Mouse (Mus musculus) ES-CJ7 (cell line): ENCODE results near the gene Lyve1.
"Not testable (repeated sequence)": the region's sequence is repeated elsewhere in the genome, so short reads cannot be mapped to it uniquely, and the experiment has no call there.

ENCODE experiments used
- DNase-seq: peaks from one replicate; pipeline ENCODE4 v3.0.0; 2011; ENCODE audit warnings: low read depth, low spot score

The Lyve1 gene

DNA sequence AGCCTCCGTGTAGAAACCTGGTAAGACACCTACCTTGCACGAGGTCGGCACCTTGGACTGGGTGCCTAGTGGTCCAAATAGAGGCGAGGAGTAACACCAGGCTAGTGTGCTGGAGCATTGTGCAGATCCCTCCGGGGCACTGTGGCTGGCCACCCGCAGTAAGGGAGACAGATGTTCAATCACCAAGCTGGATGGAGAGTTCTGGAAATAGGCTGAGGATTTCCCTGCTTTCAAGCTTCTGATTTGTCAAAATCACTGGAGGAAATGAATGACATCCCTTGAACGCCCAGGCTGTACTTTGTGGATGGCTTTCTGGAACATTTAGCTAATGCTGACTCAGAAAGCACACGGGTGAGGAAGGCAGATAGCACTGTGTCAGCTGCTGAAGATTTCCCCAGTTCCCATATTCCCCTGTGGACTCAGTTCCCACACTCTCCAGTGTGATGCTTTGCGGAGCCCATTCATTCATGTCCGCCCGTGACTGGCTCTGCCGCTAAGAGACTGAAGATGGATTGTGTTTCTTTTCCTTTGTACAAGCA, at the start of gene Lyve1:
TSS of gene Lyve1 (minus strand) at position 489 of the 539 bp plus-strand sequence.
- DNase-seq = no peak

DNA sequence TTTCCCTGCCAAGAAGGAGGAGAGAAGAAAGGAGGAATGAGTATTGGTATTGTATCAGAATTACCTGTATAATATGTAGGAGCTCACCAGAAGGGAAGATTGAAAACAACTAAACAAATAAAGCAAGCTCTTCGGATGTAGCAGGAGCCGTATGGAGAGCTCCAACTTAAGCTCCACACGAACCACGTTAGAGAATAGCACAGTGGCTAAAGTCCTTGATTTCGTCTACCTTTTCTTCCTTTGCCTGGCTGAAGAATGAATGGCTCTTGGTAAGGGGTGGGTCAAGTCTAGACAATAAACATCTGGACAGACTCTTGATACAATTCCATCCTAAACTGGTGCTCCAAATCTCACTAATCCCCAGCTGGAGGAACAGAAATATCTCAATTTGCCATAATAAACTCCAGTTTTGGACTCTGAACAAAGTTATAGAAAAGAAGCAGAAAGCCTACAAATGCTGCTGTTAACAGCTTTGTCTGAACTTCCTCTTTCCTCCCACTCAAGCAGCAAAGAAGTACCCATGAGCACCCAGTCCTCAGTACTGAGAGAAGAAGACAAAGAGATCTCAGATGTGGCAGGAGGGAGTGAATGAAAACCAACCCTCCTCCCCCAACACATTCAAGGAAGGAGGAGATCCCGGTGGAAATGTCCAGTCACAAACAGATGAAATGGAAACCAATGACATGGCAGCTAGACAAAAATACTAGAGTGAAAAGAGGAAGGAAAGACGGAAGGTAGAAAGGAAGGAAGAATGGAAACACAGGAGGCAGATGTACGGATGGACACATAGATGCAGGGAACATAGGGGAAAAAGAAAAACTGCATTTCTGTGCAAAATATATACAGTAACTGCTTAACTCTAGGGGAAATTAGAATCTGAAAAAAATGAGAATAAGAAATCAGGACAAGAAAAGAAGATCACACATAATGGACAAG, 45.4 kb upstream of the Lyve1 start:
- DNase-seq = no peak

DNA sequence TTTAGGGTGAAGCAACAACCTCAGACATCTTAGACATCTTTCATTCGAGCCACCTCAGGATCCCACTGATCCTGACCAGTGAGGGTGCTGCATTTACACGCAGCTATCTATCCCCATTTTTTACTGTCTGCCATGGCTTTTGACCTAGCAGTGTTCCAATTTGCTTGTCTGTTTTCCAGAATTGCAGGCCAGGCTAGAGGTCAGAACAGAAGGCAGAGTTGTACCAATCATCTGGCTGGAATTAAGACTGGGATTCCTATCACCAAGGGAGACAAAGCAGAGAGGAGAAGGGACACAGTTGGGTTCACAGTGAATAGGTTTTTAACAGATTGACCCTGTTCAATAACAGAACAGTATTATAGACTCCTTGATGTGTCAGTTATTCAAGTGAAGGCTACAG, 43.5 kb upstream of the Lyve1 start:
- DNase-seq = no peak

DNA sequence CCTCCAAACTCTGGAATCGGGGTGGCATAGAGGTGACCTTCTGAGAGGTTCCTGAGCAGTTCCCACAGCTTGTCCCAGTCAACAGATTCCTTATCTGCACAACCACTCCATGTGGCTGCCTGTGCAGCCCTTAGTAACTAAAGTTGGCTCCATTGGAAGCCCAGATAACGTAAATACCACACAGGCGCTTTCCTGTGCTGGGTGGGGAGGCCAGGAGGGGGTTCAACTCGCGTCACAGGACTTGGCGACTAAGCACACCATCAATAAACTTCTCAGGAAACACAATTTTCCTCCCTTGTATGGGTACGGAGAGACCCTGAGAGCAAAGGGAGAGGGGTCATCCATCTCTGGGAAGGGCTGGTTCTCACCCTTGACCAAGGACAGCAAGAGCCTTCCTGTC, 40.2 kb upstream of the Lyve1 start:
- DNase-seq = no peak

DNA sequence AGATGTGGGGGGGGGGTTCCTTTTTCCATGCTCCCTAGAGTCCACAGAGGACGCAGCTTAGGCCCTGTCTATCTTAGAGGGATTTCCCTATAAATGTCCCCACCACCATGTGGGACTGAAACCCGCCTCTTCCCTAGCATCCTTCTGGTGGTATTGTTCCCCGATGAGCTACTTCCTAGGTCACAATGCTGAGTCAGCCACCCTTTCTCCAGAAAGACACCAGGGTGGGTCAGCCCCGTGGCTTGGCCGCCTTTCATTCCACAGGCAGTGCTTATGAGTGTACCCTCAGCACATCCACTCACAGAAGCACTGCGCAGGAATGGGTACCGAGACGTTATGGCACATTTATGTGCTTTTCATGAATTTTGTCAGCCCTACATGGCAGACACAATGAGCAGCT, 34.2 kb upstream of the Lyve1 start:
- DNase-seq = no peak

DNA sequence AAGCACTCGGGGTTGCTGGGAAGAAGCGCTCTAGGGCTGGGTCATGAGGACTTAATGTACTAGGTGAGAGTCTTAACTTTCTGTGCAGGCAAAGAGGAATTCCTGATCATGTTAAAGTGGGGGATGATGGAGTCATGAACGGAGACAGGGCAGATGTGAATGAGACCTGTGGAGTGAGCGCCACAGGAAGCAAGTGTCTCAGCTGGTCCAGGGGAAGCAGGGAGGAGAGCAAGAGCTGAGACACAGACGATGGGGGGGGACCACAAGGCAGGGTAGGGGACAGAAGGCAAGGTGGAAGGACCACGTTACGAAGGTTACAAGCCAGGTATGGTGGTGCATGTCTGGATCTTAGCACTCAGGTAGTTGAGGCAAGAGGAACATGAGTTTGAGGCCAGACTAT, 33.4 kb upstream of the Lyve1 start:
- no peak for DNase-seq

DNA sequence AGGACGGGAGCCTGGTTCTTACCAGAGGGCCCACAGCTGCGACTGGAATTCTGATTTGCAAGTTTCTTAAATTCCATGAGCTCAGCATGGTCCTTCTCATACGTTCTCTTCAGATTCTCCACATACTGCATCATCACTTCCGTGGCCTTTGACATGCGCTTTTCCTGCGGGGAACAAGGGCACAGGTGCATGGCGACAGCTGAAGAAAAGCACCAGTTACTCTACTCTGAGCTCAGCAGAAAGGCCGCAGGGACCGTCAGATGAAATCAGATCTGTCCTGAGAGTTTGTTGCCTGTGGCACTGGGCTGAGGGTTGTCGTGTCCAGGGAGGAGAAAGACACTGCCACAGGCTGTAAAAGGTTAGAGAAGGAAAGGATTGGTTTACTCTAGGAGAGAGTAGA, 32.7 kb upstream of the Lyve1 start:
- not testable (repeated sequence) for DNase-seq

DNA sequence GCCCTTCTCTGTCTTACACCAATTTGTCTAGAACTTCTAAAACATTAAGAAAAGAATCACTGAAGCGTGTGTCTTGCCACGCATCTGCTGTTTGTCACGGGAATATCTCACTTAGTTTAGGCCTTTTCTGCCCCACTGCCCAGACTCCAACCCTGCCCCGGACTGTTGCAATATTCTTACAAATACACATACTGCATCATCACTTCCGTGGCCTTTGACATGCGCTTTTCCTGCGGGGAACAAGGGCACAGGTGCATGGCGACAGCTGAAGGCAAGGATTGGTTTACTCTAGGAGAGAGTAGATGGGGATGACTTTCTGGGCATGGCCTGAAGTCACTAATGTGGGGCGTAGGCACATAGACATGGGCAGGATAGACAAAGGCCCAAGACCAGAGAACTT, 31.6 kb upstream of the Lyve1 start:
- DNase-seq = no peak

DNA sequence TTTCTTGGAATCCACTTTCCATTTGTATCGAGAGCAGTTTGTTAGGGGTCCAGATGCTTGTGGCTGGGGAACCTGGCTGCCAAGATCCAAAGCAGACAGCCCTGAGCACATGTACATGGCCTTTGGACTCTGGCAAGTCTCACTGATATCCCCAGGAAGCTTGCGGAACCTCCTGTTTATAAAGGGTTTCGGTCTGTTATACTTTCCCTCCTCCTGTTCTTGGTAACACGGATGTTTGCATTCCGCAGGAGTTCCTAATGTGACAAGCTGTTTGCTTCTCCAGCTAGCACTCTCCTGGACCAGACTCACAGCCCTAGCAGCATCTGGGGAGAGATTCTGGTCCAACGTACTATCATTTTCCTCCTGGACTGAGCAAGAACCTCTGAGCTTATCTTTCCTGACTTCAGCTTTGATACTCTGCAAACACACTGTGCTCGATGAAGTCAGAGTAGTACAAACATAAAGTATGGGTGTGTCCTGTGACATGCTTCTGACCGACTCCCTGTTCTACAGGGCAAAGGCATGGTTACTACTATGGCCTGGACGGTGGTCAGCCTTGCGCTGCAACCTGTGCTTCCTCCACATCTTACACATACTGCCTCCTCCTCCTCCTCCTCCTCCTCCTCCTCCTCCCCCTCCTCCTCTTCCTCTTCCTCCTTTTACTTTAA, 31.0 kb upstream of the Lyve1 start:
- DNase-seq = no peak

DNA sequence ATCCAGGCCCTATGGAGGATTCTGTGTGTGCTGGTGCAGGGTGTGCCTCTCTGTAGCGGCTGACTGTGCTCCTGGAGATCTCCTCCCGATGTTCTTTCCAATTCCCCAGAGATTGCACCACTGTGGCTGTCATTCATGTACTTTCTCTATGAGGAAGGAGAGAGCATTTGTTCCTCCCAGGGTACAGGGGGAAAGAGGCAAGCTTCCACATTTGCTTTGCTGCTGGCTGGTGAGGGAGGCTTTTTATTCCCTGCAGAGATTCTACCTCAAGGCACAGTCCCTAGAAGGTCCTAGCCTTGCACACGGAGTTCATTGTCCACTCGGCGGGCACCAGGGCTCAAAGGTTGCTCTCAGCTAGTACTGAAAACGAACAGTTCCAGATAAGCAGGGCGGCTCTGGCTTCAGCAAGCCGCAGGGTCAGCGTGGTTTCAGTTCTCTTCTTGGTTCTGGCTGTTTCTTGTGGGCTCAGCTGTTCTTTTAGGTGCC, 28.5 kb upstream of the Lyve1 start:
- DNase-seq = no peak

DNA sequence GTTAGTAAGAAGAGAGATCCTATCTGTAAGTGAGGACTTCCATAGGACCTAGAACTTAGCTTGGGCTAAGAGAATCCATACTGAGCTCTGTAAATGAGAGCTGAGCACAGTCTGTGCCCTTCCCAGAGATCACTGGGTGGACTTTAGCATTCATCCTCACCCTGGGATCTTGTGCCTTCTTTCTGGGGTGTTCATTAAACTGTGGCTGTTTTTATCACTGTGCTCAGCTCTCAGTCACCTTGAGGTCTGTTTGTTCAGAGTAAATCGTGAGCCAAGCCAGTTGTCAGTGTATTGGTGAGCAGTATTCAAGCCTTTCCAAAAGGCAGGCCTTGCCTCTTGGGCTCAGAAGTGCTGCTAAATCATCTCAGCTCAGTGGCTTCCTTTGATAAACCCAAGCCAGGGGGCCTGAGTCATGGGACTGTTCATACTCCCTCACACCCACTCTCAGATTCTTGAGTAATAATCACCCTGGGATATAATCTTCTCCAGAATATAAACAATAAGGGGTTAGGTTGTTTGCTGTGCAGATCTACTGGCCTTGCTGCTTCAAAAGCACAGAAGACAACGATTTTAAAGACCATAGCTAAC, 18.8 kb upstream of the Lyve1 start:
- no peak for DNase-seq

DNA sequence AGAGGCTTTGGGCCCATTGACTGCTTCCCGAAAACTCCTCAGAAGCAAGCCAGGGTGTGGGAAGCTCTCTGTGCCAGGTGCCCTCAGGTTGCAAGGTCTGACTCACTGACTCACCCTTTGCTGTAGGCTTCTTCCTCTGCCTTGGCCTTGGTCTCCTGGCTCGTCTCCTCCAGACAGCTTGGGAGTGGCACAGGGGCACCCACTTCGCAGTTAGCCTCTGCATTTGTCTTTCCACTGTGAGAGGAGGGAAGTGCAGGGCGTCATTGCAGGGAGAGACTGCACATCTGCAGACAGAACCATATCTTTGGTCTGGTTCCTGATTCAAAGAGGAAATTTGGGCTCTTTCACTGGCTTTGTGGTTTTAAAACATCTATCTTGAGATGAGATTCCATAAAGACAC, 15.0 kb upstream of the Lyve1 start:
- DNase-seq = no peak

DNA sequence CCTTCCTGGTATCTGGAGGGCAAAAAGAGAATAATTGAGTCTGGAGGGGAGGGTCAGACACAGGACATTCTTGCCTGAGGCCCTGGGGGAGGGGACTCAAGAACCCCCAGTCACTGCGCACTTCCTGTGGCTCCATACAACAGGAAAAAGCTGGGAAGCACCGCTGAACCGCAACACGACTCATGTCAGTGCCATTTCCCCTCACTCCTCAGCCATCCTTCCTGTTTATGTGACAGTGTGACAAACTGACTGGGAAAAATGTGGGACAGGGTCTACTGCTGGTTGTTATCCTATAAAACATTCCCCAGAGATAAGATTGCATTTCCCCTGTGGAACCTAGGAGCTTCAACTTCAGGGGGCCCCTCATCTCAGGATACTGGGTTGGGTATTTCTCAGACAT, 13.9 kb upstream of the Lyve1 start:
- DNase-seq = no peak

DNA sequence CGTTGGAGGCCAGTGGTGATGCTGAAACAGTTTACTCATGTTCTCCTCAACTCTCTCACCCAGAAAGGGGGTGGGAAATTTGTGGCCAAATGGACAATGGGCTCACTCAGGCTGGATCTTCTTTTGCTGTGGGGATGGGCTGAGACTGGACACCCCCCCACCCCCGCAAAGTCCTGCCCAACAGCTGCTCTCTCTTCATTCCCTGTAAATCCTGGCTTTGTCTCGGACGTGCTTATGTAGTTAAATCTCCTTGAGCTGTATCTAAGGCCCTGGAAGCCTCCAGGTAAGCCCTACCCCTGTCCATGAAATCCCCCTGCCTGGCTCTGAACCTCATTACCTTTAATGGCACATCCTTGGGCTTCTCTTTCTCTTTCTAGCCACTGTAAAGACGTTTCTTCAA, 5.8 kb upstream of the Lyve1 start:
- DNase-seq = no peak

DNA sequence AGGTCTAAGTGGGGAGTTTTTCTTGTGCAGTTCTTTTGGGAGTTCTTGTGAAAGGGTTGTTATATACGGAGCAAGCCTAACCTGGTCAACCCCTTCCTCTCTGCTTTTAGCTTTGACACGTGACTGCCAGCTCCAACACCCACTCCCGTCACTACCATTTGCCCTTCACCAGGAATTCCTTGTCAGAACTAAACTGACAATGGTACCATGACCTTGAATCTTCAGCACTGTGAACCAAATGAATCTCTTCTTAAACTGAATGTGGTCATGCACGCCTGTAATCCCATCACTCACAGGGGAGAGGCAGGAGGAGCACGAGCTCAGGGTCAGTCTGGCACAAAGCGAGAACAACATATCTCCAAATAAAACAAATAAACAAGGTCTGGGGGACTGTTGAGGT, 4.1 kb upstream of the Lyve1 start:
- peak; percentile 51 for DNase-seq

DNA sequence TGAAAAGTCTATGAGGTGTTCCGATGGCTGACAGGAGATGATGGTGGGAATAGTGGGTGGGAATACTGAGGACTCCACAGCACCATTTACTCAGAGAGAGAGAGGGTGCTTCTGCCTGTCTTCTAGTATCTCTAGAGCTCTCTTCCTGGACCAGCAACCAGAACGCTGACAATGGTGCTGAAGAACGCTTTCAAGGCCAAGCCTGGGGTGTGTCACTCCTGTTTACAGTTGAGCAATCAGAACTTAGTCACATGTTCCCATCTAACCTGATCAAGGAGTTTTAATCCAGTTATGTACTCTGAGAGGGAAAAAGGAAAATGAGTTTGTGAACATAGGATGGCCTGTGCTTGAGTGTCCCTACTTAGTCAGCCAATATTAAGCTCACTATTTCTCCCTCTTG, 3.0 kb upstream of the Lyve1 start:
- no peak for DNase-seq

DNA sequence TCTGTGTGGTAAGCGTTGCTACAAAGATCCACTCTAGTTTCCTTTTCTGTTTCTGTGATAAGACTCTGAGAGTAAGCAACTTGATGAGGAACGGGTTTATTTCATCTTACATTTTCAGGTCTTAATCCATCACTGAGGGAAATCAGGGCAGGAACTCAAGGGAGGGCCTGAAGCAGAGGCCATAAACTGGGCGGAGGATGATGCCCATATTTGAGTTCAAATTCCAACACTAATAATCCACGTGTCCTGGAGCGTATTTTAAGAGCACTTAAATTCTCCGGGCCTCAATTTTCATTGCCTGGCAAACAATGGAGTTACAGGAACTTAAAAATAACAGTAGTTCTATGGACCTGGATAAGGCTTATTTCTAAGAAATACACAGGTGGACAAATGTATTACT, 2.5 kb upstream of the Lyve1 start:
- no peak for DNase-seq

DNA sequence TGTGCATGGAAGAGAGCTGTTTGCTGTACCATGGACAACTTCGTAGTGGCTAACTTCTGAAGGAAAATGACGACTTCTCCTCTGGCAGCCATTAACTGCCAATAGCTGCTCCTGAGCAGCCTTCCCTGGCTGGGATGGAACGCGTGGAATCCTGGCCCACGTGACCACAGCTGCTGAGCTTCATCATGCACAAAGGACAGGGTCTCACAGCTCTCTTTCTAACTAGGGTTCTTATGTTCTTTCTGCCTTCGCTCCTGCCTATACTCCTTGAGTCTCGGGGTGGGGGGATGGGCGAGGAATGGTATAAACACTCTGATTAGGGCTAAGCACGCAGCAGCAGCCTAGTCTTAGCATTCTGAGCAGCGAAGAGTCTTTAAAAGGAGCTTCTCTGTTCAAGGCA, 2.0 kb upstream of the Lyve1 start:
- no peak for DNase-seq

DNA sequence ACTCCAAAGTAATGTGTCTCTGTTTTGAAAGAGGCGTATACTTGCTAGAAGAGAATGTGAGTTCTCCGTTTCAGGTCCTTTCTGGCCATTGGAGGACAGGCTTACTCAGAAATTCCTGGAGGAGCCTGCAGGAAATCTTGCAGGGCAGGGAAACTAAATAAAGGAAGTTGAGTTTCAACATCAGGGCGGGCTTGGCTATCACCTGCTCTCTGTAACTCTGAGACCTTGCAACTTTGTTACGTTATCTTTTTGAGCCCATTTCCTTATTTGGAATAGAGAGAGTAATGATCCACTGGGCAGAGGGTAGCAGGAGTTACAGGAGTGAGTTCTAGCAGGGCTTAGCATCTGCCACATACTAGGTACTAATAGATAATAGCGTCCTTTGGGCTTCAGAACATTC, 2.9 kb downstream of the Lyve1 start:
- DNase-seq = no peak

DNA sequence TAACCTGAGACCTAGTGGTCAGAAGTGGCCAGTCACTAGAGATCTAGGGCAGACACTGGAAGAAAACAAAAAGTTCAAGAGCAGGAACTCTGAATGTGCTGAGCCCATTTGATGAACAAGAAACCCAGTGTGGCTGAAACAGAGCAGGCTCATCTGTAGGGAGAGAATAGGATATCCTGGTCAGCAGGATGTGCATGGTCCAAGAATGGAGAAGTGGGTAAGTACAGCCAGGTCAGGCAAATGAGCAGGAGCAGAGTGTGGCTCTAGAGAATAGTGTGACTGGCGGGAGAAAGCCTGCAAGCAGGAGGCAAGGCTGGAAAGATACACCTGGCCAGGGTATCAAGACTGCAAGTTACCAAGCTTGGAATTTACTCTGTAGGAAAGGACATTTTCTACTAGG, 7.4 kb downstream of the Lyve1 start:
- DNase-seq = no peak

DNA sequence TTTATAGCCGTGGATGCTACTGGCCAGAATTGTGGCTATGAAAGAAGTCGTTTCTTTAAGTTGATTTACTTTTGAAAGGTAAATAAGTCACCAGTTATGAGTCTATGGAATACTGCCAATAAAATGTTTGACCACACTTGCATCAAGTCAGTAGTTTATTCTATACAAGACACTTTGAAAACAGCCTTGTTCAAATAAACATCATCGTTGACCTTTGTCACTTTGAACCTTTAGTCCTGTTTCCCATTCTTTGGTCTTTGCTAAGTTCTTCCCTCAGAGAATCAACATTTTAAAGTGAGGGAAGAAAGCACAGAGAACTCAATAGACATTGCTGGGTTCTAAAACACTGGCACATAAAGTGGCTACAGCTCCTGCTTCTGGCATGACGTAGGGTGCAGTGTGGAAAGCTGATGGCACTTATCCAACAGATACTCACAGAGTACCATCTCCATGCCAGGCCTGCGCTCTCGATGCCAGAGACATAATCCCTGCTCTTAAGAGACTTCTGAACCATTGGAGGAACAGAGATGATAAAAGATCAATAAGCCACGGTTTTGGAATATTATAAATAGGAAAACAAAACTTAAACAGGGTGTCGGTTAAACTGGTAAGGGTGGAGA, 8.0 kb downstream of the Lyve1 start:
- DNase-seq = no peak

DNA sequence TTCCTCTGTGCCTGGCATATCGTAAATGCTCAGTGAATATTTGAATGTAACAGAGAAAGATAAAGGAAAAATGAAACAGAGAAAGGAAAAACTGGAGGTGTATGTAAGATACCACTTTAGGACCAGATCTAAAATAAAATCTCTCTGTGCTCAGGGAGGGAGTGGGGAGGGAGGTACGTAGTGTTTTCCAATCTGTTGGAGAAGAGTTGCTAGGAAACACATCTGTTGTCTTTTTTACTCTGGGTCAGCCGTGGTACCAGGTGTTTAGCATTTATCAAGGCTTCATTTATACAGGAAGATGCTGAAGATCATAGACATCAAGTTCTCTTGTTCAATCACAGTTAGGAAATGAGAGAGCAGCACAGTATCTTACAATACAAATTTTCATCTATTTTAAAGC, 8.5 kb downstream of the Lyve1 start:
- DNase-seq = no peak
